Mouse (Mus musculus) forebrain, embryonic 13.5 days (tissue): Measurements from ENCODE around the gene Spin2d. TPM values are rescaled to one million over a fixed set of nuclear protein-coding genes. Genes with fewer than 3 reads are reported as not detected.
A peak's percentile ranks its signal among the peaks of the same experiment; 100 is the strongest.
"Not testable (repeated sequence)": the region's sequence is repeated elsewhere in the genome, so short reads cannot be mapped to it uniquely, and the experiment has no call there.

ENCODE experiments used
- ATAC-seq: fragments of 200-750 bp; cut with Nextera tagmentation; 2 replicates; pipeline ENCODE4 v1.8.0; 2017
- H3K27ac ChIP-seq: fragments of 300-500 bp; sonication (generic); 2 replicates; pipeline ENCODE4 v1.5.1; 2015; ENCODE audit warnings: inconsistent platforms, mild to moderate bottlenecking, moderate library complexity
- H3K27me3 ChIP-seq: fragments of 300-500 bp; sonication (generic); 2 replicates; pipeline ENCODE4 v1.6.1; 2015; ENCODE audit warnings: mild to moderate bottlenecking, inconsistent platforms
- H3K36me3 ChIP-seq: fragments of 300-500 bp; sonication (generic); 2 replicates; pipeline ENCODE4 v1.6.1; 2015; ENCODE audit warnings: mild to moderate bottlenecking, inconsistent platforms; ENCODE audit not compliant: poor library complexity, severe bottlenecking
- H3K4me1 ChIP-seq: fragments of 300-500 bp; sonication (generic); 2 replicates; pipeline ENCODE4 v1.6.1; 2015; ENCODE audit warnings: inconsistent platforms
- H3K4me2 ChIP-seq: fragments of 300-500 bp; sonication (generic); 2 replicates; pipeline ENCODE4 v1.6.1; 2015; ENCODE audit warnings: inconsistent platforms, mild to moderate bottlenecking, moderate library complexity
- H3K4me3 ChIP-seq: fragments of 300-500 bp; sonication (generic); 2 replicates; pipeline ENCODE4 v1.5.1; 2015; ENCODE audit warnings: mild to moderate bottlenecking, inconsistent platforms
- H3K9ac ChIP-seq: fragments of 300-500 bp; sonication (generic); 2 replicates; pipeline ENCODE4 v1.6.1; 2015; ENCODE audit warnings: mild to moderate bottlenecking, inconsistent platforms
- H3K9me3 ChIP-seq: fragments of 300-500 bp; sonication (generic); replicated peaks from 2 replicates; pipeline ENCODE4 v1.6.1; 2016; ENCODE audit warnings: inconsistent platforms
- WGBS: fragments of 180-500 bp; shearing (Covaris S2); methylation state at CpG from one replicate; pipeline ENCODE4 v1.1.7; 2015; 5-methylcytosine and 5-hydroxymethylcytosine counted together
- polyA plus RNA-seq: library from polyadenylated mRNA; unstranded; fragments of >200 nt; fragmentation: Nextera tagmentation; extraction: Ambion mirVana; gene quantifications from 2 replicates; pipeline ENCODE4 v1.2.1, GENCODE M21; 2015

The Spin2d gene
- not detected in 2 replicates for polyA plus RNA-seq

- WGBS: 89% methylated on average over 4 of the region's 15 CpGs
- not testable (repeated sequence) for H3K27ac ChIP-seq, H3K36me3 ChIP-seq, H3K27me3 ChIP-seq, H3K9me3 ChIP-seq, H3K4me3 ChIP-seq, H3K4me2 ChIP-seq, H3K4me1 ChIP-seq, ATAC-seq, H3K9ac ChIP-seq
Measured at GRCm38 (mm10) chrX:73176889-73177288, at the start of gene Spin2d. Spin2d (minus strand) TSS chrX:73176989.

DNA sequence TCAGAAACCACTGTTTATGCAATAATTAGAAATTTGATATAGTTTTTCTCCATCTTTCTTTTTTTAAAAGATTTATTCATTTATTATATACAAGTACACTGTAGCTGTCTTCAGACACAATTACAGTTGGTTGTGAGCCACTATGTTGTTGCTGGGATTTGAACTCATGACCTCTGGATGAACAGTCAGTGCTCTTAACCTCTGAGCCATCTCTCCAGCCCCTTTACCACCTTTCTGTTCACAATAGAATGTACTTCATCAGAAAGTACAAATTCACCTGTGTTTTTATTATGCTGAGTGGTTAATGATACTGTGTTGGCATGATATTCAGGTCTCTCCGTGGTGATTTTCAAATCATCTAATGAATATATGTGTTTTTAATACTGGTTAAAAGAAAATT is 48.6 kb upstream of the Spin2d start:
- ATAC-seq: no peak
- no peak overlapping the region for H3K9ac ChIP-seq
- H3K27ac ChIP-seq: no peak overlapping the region
- H3K36me3 ChIP-seq: no peaks in the 10 kb centered on the region
- H3K4me2 ChIP-seq: no peak overlapping the region
- no peak overlapping the region for H3K4me3 ChIP-seq
- no peaks in the 10 kb centered on the region for H3K9me3 ChIP-seq
- WGBS: 40% methylated on average over 1 of the region's 1 CpGs
- no peaks in the 10 kb centered on the region for H3K27me3 ChIP-seq
- H3K4me1 ChIP-seq: peaks cover 8% of the 10 kb centered on the region; the same call in 1 of the 2 replicates

GRCm38 (mm10) chrX:73213819-73214564 is 37.2 kb upstream of the Spin2d start, which contains the start of gene Xlr4b:
Xlr4b (plus strand) TSS chrX:73214333.
- not testable (repeated sequence) for H3K9ac ChIP-seq, H3K27me3 ChIP-seq, H3K4me3 ChIP-seq, H3K9me3 ChIP-seq, H3K36me3 ChIP-seq, H3K4me2 ChIP-seq, H3K27ac ChIP-seq, H3K4me1 ChIP-seq, ATAC-seq
- 81% methylated on average over 19 of the region's 19 CpGs for WGBS

- H3K4me1 ChIP-seq, H3K4me2 ChIP-seq, H3K36me3 ChIP-seq, H3K27ac ChIP-seq, H3K9ac ChIP-seq, H3K4me3 ChIP-seq, H3K27me3 ChIP-seq, H3K9me3 ChIP-seq: not testable (repeated sequence)
- peak; percentile 48 for ATAC-seq
- 80% methylated on average over 12 of the region's 12 CpGs for WGBS
Measured at GRCm38 (mm10) chrX:73191934-73192333, 15.1 kb upstream of the Spin2d start, which contains the start of gene Xlr3b. Xlr3b (plus strand) TSS chrX:73192207.

DNA sequence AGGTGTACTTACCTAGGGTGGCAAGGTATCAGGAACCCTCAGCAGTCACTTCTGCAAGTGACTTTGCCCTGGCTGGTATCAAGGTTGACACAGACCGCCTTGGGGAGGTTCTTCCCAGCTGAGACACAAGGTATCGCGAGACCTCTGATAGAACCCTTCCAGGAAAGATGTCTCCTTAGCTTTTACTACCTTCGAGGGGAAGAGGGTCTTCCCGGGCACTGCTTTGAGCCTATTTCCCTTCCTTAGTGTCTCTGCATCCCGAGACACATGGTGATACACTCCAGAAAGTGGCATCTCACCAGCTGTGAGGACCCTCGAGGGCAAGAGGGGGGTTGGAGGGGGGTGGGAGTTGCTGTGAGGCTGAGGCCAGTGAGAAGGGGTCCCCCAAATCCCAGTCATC is 27.4 kb downstream of the Spin2d start, which contains the start of gene DXBay18:
TSS of gene DXBay18 (minus strand) at position 101 of the 400 bp plus-strand sequence.
- not testable (repeated sequence) for ATAC-seq

GRCm38 (mm10) chrX:73148496-73148895 is 28.3 kb downstream of the Spin2d start, which contains the start of gene Xlr5b:
Xlr5b (plus strand) TSS chrX:73148796.
- not testable (repeated sequence) for ATAC-seq, H3K9ac ChIP-seq, H3K4me2 ChIP-seq, H3K27ac ChIP-seq, H3K4me1 ChIP-seq, H3K9me3 ChIP-seq, H3K27me3 ChIP-seq, H3K4me3 ChIP-seq, H3K36me3 ChIP-seq
- no CpG with 5 or more reads among the region's 20 CpGs for WGBS

More for the DNA sequence above, 27.4 kb downstream of the Spin2d start, which contains the start of gene DXBay18:
- no CpG with 5 or more reads among the region's 7 CpGs for WGBS
- not testable (repeated sequence) for H3K27ac ChIP-seq, H3K4me2 ChIP-seq, H3K36me3 ChIP-seq, H3K27me3 ChIP-seq, H3K4me1 ChIP-seq, H3K4me3 ChIP-seq, H3K9me3 ChIP-seq, H3K9ac ChIP-seq

- H3K27ac ChIP-seq, H3K4me2 ChIP-seq, H3K27me3 ChIP-seq, H3K9me3 ChIP-seq, H3K4me3 ChIP-seq, H3K36me3 ChIP-seq, H3K9ac ChIP-seq, H3K4me1 ChIP-seq: not testable (repeated sequence)
- peak; percentile 66 for ATAC-seq
- WGBS: no CpG with 5 or more reads among the region's 7 CpGs
Measured at GRCm38 (mm10) chrX:73143218-73143618, 33.6 kb downstream of the Spin2d start.

Other genes with a start within 250 kb of the Spin2d start
- gene Zfp185, start 189.7 kb downstream of the Spin2d start, polyA plus RNA-seq: 0.67 and 0.86 TPM in 2 replicates
- not detected in 2 replicates for gene Pnma5, start 139.9 kb downstream of the Spin2d start, polyA plus RNA-seq
- gene Pnma3, start 112.2 kb downstream of the Spin2d start, polyA plus RNA-seq: 1.7 and 1.9 TPM in 2 replicates
- 0.23 and 0.49 TPM in 2 replicates for gene Xlr4a, start 94.5 kb downstream of the Spin2d start, polyA plus RNA-seq
- gene Xlr3a, start 79.9 kb downstream of the Spin2d start, polyA plus RNA-seq: 2.9 and 3.4 TPM in 2 replicates
- 0.32 and 1.0 TPM in 2 replicates for gene Gm14685, start 59.9 kb downstream of the Spin2d start, polyA plus RNA-seq
- gene Xlr5b, start 28.2 kb downstream of the Spin2d start, polyA plus RNA-seq: not detected in 2 replicates
- 0.21 and 0.53 TPM in 2 replicates for gene DXBay18, start 27.5 kb downstream of the Spin2d start, polyA plus RNA-seq
- gene Xlr3b, start 15.2 kb upstream of the Spin2d start, polyA plus RNA-seq: 12.1 and 12.3 TPM in 2 replicates
- 0.25 and 0.43 TPM in 2 replicates for gene Xlr4b, start 37.3 kb upstream of the Spin2d start, polyA plus RNA-seq
- 21.6 and 22.2 TPM in 2 replicates for gene F8a, start 51.3 kb upstream of the Spin2d start, polyA plus RNA-seq
- not detected in 2 replicates for gene Xlr4c, start 66.1 kb upstream of the Spin2d start, polyA plus RNA-seq
- not detected in 2 replicates for gene Xlr3c, start 88.4 kb upstream of the Spin2d start, polyA plus RNA-seq
- gene Xlr5a, start 116.0 kb upstream of the Spin2d start, polyA plus RNA-seq: not detected in 2 replicates
- gene Xlr5c, start 116.0 kb upstream of the Spin2d start, polyA plus RNA-seq: not detected in 2 replicates
- gene Gm45015, start 159.9 kb upstream of the Spin2d start, polyA plus RNA-seq: not detected in 2 replicates
- 10.6 and 12.7 TPM in 2 replicates for gene Zfp275, start 165.6 kb upstream of the Spin2d start, polyA plus RNA-seq
- not detected in 2 replicates for gene Gm18336, start 221.7 kb upstream of the Spin2d start, polyA plus RNA-seq
- 0.19 and 0.39 TPM in 2 replicates for gene Zfp92, start 234.1 kb upstream of the Spin2d start, polyA plus RNA-seq